Mouse (Mus musculus): ENCODE data around the gene Dnlz. TPM values are rescaled to one million over a fixed set of nuclear protein-coding genes. Genes with fewer than 3 reads are reported as not detected.
A peak's percentile ranks its signal among the peaks of the same experiment; 100 is the strongest.
"Not testable (repeated sequence)": the region's sequence is repeated elsewhere in the genome, so short reads cannot be mapped to it uniquely, and the experiment has no call there.

The Dnlz gene
- polyA plus RNA-seq, 1 experiment from 2014 or later = 25.4 TPM

DNA sequence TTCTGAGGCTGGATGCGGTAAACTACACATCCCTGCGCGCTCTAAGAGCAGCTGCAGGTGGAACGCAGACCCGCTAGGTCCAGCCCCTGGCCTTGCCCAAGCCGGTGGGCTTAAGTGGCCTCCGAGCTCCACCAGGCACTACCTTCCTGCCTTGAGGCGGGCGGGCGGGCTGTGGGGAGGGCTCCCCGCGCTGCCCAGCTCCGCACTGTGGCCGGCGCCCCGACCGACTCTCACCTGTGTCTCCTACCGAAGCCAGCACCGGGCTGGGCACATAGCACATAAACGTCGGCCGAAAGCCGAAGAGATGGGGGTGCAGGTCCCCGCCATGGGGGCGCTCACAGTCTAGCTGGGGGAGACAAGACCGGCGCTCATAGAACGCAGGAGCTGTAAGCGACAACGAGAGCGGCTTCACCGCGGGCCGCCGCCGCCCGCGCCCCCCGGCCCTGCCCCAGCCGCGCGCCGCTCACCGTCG, 36.8 kb upstream of the Dnlz start:
- WGBS = under 1% methylated on average over 43 of the region's 45 CpGs
- H3K27ac ChIP-seq (ENCODE audit: low read depth) = peak overlapping the region; percentile 47; the same call in 1 of the 2 replicates
- H3K4me3 ChIP-seq (ENCODE audit: low read depth, low read length) = peak overlapping the region; percentile 53
- ATAC-seq (replicated peaks; ENCODE audit: low FRiP score, low TSS enrichment, low read depth) (peak; percentile 59), DNase-seq (ENCODE audit: low spot score) (peak; percentile 78)
- no peaks in the 10 kb centered on the region for H3K9me3 ChIP-seq (ENCODE audit: control insufficient read depth, low read length)
- H3K36me3 ChIP-seq (ENCODE audit: control insufficient read depth, insufficient read depth, low read length) = peaks cover 71% of the 10 kb centered on the region
- H3K4me2 ChIP-seq (ENCODE audit: low read length) = peak overlapping the region; percentile 93
- no peaks in the 10 kb centered on the region for H3K27me3 ChIP-seq (replicated peaks; ENCODE audit: control insufficient read depth, insufficient read depth, low read length)
- H3K4me1 ChIP-seq (replicated peaks; ENCODE audit: control insufficient read depth, insufficient read depth, low read length) = peaks cover 11% of the 10 kb centered on the region
- H3K9ac ChIP-seq (ENCODE audit: low read length) = peak overlapping the region; percentile 82

- Histone ChIP-seq H3K36me3 (ENCODE audit: control insufficient read depth, insufficient read depth, low read length) (peaks cover 71% of the 10 kb centered on the region), H3K4me3 (ENCODE audit: low read depth, low read length) (peak overlapping the region; percentile 53; the same call in 1 of the 2 replicates), H3K27ac (ENCODE audit: low read depth) (no peak overlapping the region), H3K4me2 (ENCODE audit: low read length) (peak overlapping the region; percentile 93), H3K9ac (ENCODE audit: low read length) (no peak overlapping the region), H3K27me3 (replicated peaks; ENCODE audit: control insufficient read depth, insufficient read depth, low read length) (no peaks in the 10 kb centered on the region), H3K4me1 (replicated peaks; ENCODE audit: control insufficient read depth, insufficient read depth, low read length) (peaks cover 11% of the 10 kb centered on the region), H3K9me3 (ENCODE audit: control insufficient read depth, low read length) (no peaks in the 10 kb centered on the region)
- 81% methylated on average over 3 of the region's 3 CpGs for WGBS
- DNase-seq (ENCODE audit: low spot score) = no peak
- ATAC-seq (replicated peaks; ENCODE audit: low FRiP score, low TSS enrichment, low read depth) = no peak
These were observed 35.8 kb upstream of the Dnlz start for GRCm38 (mm10) chr2:26387713-26388112.

DNA sequence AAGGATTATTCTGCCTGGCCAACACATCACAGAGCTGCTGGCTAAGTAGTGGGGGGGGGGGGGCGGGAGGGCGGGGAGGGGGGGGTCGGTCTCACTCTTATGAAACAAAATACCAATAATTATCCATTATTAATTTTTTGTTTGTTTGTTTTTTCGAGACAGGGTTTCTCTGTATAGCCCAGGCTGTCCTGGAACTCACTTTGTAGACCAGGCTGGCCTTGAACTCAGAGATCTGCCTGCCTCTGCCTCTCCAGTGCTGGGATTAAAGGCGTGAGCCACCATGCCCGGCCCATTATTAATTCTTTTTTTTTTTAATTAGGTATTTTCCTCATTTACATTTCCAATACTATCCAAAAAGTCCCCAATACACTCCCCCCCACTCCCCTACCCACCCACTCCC, 29.0 kb upstream of the Dnlz start:
- Histone ChIP-seq H3K9ac (ENCODE audit: low read length) (peak overlapping the region; percentile 76; the same call in 1 of the 2 replicates), H3K4me2 (ENCODE audit: low read length) (peak overlapping the region; percentile 86), H3K36me3 (ENCODE audit: control insufficient read depth, insufficient read depth, low read length) (peaks cover 65% of the 10 kb centered on the region), H3K4me3 (ENCODE audit: low read depth, low read length) (peak overlapping the region; percentile 89)
- not testable (repeated sequence) for H3K27me3 ChIP-seq (replicated peaks; ENCODE audit: control insufficient read depth, insufficient read depth, low read length); H3K27ac ChIP-seq (ENCODE audit: low read depth); ATAC-seq (replicated peaks; ENCODE audit: low FRiP score, low TSS enrichment, low read depth); DNase-seq (ENCODE audit: low spot score); H3K9me3 ChIP-seq (ENCODE audit: control insufficient read depth, low read length); H3K4me1 ChIP-seq (replicated peaks; ENCODE audit: control insufficient read depth, insufficient read depth, low read length)
- WGBS = 33% methylated on average over 6 of the region's 6 CpGs

GRCm38 (mm10) chr2:26380131-26380771, 28.3 kb upstream of the Dnlz start, which contains the start of gene Snapc4:
TSS of gene Snapc4 (minus strand) at chr2:26380653.
- DNase-seq (ENCODE audit: low spot score) = peak; percentile 88
- H3K9ac ChIP-seq (ENCODE audit: low read length) = peak within 1 kb of the TSS; percentile 76
- peak within 1 kb of the TSS; percentile 89 for H3K4me3 ChIP-seq (ENCODE audit: low read depth, low read length)
- ATAC-seq (replicated peaks; ENCODE audit: low FRiP score, low TSS enrichment, low read depth) = peak; percentile 95
- H3K9me3 ChIP-seq (ENCODE audit: control insufficient read depth, low read length) = no peaks in the 10 kb centered on the region
- H3K4me1 ChIP-seq (replicated peaks; ENCODE audit: control insufficient read depth, insufficient read depth, low read length) = peaks cover 4% of the 10 kb centered on the region; the same call in 1 of the 2 replicates
- H3K27ac ChIP-seq (ENCODE audit: low read depth) = 0 out of 2 replicates have a peak within 1 kb of the TSS, but pooled peaks have one; percentile 22
- H3K27me3 ChIP-seq (replicated peaks; ENCODE audit: control insufficient read depth, insufficient read depth, low read length) = no peaks in the 10 kb centered on the region
- peaks cover 65% of the 10 kb centered on the region for H3K36me3 ChIP-seq (ENCODE audit: control insufficient read depth, insufficient read depth, low read length)
- peak within 1 kb of the TSS; percentile 86 for H3K4me2 ChIP-seq (ENCODE audit: low read length)
- WGBS = under 1% methylated on average over 38 of the region's 38 CpGs

GRCm38 (mm10) chr2:26372396-26372795, 20.5 kb upstream of the Dnlz start:
- Histone ChIP-seq H3K36me3 (ENCODE audit: control insufficient read depth, insufficient read depth, low read length) (peaks cover 95% of the 10 kb centered on the region), H3K27ac (ENCODE audit: low read depth) (no peak overlapping the region), H3K4me1 (replicated peaks; ENCODE audit: control insufficient read depth, insufficient read depth, low read length) (no peaks in the 10 kb centered on the region), H3K9ac (ENCODE audit: low read length) (no peak overlapping the region), H3K9me3 (ENCODE audit: control insufficient read depth, low read length) (no peaks in the 10 kb centered on the region), H3K27me3 (replicated peaks; ENCODE audit: control insufficient read depth, insufficient read depth, low read length) (no peaks in the 10 kb centered on the region), H3K4me2 (ENCODE audit: low read length) (no peak overlapping the region), H3K4me3 (ENCODE audit: low read depth, low read length) (no peak overlapping the region)
- DNase-seq (ENCODE audit: low spot score) (no peak), ATAC-seq (replicated peaks; ENCODE audit: low FRiP score, low TSS enrichment, low read depth) (no peak)
- 96% methylated on average over 8 of the region's 8 CpGs for WGBS

GRCm38 (mm10) chr2:26368572-26368971, 16.7 kb upstream of the Dnlz start:
- no peaks in the 10 kb centered on the region for H3K4me1 ChIP-seq (replicated peaks; ENCODE audit: control insufficient read depth, insufficient read depth, low read length)

GRCm38 (mm10) chr2:26367911-26368310, 16.0 kb upstream of the Dnlz start:
- Histone ChIP-seq H3K9me3 (ENCODE audit: control insufficient read depth, low read length) (no peaks in the 10 kb centered on the region), H3K4me1 (replicated peaks; ENCODE audit: control insufficient read depth, insufficient read depth, low read length) (no peaks in the 10 kb centered on the region), H3K27ac (ENCODE audit: low read depth) (no peak overlapping the region), H3K4me2 (ENCODE audit: low read length) (no peak overlapping the region), H3K4me3 (ENCODE audit: low read depth, low read length) (no peak overlapping the region), H3K36me3 (ENCODE audit: control insufficient read depth, insufficient read depth, low read length) (peaks cover 87% of the 10 kb centered on the region), H3K27me3 (replicated peaks; ENCODE audit: control insufficient read depth, insufficient read depth, low read length) (no peaks in the 10 kb centered on the region), H3K9ac (ENCODE audit: low read length) (no peak overlapping the region)
- no peak for ATAC-seq (replicated peaks; ENCODE audit: low FRiP score, low TSS enrichment, low read depth)
- DNase-seq (ENCODE audit: low spot score) = no peak
- WGBS = 89% methylated on average over 6 of the region's 6 CpGs

More at GRCm38 (mm10) chr2:26368572-26368971, 16.7 kb upstream of the Dnlz start:
- no peaks in the 10 kb centered on the region for H3K9me3 ChIP-seq (ENCODE audit: control insufficient read depth, low read length)
- no peak for DNase-seq (ENCODE audit: low spot score)
- H3K27ac ChIP-seq (ENCODE audit: low read depth) = no peak overlapping the region
- H3K4me2 ChIP-seq (ENCODE audit: low read length) = no peak overlapping the region
- H3K9ac ChIP-seq (ENCODE audit: low read length) = no peak overlapping the region
- WGBS = 95% methylated on average over 1 of the region's 1 CpGs
- no peak overlapping the region for H3K4me3 ChIP-seq (ENCODE audit: low read depth, low read length)
- H3K36me3 ChIP-seq (ENCODE audit: control insufficient read depth, insufficient read depth, low read length) = peaks cover 94% of the 10 kb centered on the region
- H3K27me3 ChIP-seq (replicated peaks; ENCODE audit: control insufficient read depth, insufficient read depth, low read length) = no peaks in the 10 kb centered on the region
- no peak for ATAC-seq (replicated peaks; ENCODE audit: low FRiP score, low TSS enrichment, low read depth)

DNA sequence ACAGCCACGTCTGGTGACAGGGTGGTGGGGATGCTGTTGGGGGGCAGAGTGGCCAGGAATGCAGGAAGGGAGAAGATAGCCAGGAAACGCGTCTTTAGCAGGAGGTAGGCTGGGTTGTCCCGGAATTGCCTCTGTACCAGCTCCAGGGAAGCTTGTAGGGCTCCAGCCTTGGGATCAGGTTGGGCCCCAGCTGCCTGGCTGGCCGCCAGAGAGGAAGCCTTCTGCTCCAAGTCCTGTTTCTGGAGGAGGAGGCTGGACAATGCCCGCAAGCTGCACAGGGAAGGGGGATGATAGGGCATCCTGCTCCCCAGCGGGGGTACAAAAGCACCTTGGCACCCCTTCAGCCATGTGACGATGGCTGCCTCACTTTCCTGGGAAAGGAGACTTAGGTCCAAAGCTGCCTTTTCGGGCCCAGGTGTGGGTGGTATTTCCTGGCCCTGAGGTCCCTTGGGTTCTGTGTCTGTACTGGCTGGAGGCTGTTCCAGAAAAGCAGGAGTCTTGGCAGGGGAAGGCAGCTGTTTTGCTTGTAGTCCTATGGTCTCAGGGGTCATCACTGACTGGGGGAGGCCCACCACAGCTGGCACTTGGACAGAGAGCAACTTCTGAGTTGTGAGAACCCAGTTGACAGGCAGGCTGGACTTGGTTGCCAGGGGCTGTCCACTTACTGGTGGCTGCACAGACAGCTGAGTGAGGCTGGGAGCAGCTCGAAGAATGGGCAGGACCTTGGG, 13.0 kb upstream of the Dnlz start:
- Histone ChIP-seq H3K9ac (ENCODE audit: low read length) (no peak overlapping the region), H3K27ac (ENCODE audit: low read depth) (no peak overlapping the region), H3K4me3 (ENCODE audit: low read depth, low read length) (no peak overlapping the region), H3K36me3 (ENCODE audit: control insufficient read depth, insufficient read depth, low read length) (peaks cover 60% of the 10 kb centered on the region), H3K4me1 (replicated peaks; ENCODE audit: control insufficient read depth, insufficient read depth, low read length) (no peaks in the 10 kb centered on the region), H3K4me2 (ENCODE audit: low read length) (no peak overlapping the region), H3K9me3 (ENCODE audit: control insufficient read depth, low read length) (no peaks in the 10 kb centered on the region), H3K27me3 (replicated peaks; ENCODE audit: control insufficient read depth, insufficient read depth, low read length) (no peaks in the 10 kb centered on the region)
- 80% methylated on average over 10 of the region's 10 CpGs for whole genome bisulfite sequencing
- DNase-seq (ENCODE audit: low spot score) = no peak
- no peak for ATAC-seq (replicated peaks; ENCODE audit: low FRiP score, low TSS enrichment, low read depth)
